Mouse (Mus musculus) neutrophil, adult 5-6 weeks (primary cell): ENCODE results near the gene Serinc2. TPM values are rescaled to one million over a fixed set of nuclear protein-coding genes. Genes with fewer than 3 reads are reported as not detected.
"Not testable (repeated sequence)": the region's sequence is repeated elsewhere in the genome, so short reads cannot be mapped to it uniquely, and the experiment has no call there.

Experiments
- ATAC-seq: fragments of 151-379, 151-347 bp; 2 replicates; pipeline ENCODE4 v1.8.0; 2017; ENCODE audit warnings: mild to moderate bottlenecking, moderate TSS enrichment; ENCODE audit not compliant: insufficient number of reproducible peaks, poor library complexity, low FRiP score, severe bottlenecking; ENCODE audit errors: extremely low read depth
- total RNA-seq: library from RNA; stranded (forward); fragments of 200-1000 nt; gene quantifications from 2 replicates; pipeline ENCODE4 v1.2.3, GENCODE M21; 2017

Gene Serinc2
- total RNA-seq, 1 experiment from 2014 or later = not detected

- no peak for ATAC-seq
Observed at GRCm38 (mm10) chr4:130270089-130270488, 8.9 kb downstream of the Serinc2 start.

- no peak for ATAC-seq
Observed at GRCm38 (mm10) chr4:130268736-130269135, 10.3 kb downstream of the Serinc2 start.

- ATAC-seq = no peak
Observed at GRCm38 (mm10) chr4:130267069-130267468, 11.9 kb downstream of the Serinc2 start.

GRCm38 (mm10) chr4:130266601-130267000, 12.4 kb downstream of the Serinc2 start:
- no peak for ATAC-seq

- peak; percentile 62 for ATAC-seq
Observed at GRCm38 (mm10) chr4:130264698-130265349, 14.2 kb downstream of the Serinc2 start.

- ATAC-seq = no peak
Observed at GRCm38 (mm10) chr4:130264131-130264530, 14.9 kb downstream of the Serinc2 start.

GRCm38 (mm10) chr4:130260406-130260805, 18.6 kb downstream of the Serinc2 start:
- no peak for ATAC-seq

GRCm38 (mm10) chr4:130252441-130253157, 26.4 kb downstream of the Serinc2 start:
- no peak for ATAC-seq

- no peak for ATAC-seq
Observed at GRCm38 (mm10) chr4:130251763-130252162, 27.2 kb downstream of the Serinc2 start.

GRCm38 (mm10) chr4:130251172-130251705, 27.8 kb downstream of the Serinc2 start:
- ATAC-seq = no peak

GRCm38 (mm10) chr4:130248636-130249035, 30.4 kb downstream of the Serinc2 start:
- ATAC-seq = no peak

GRCm38 (mm10) chr4:130246132-130246531, 32.9 kb downstream of the Serinc2 start:
- ATAC-seq = no peak

- no peak for ATAC-seq
Observed at GRCm38 (mm10) chr4:130244749-130245148, 34.3 kb downstream of the Serinc2 start.

- not testable (repeated sequence) for ATAC-seq
Observed at GRCm38 (mm10) chr4:130243621-130244020, 35.4 kb downstream of the Serinc2 start.

GRCm38 (mm10) chr4:130242956-130243355, 36.0 kb downstream of the Serinc2 start:
- no peak for ATAC-seq

GRCm38 (mm10) chr4:130240695-130241094, 38.3 kb downstream of the Serinc2 start:
- no peak for ATAC-seq

GRCm38 (mm10) chr4:130237607-130238006, 41.4 kb downstream of the Serinc2 start:
- ATAC-seq = no peak

- ATAC-seq = no peak
Observed at GRCm38 (mm10) chr4:130236361-130236760, 42.6 kb downstream of the Serinc2 start.

GRCm38 (mm10) chr4:130224071-130224470, 54.9 kb downstream of the Serinc2 start:
- ATAC-seq = no peak

- no peak for ATAC-seq
Observed at GRCm38 (mm10) chr4:130222179-130222578, 56.8 kb downstream of the Serinc2 start, which contains the start of gene Gm853. Gene Gm853, minus strand, starts transcription at chr4:130222401.
